Mouse (Mus musculus): ENCODE results near the gene Tmem43.

- no peak for TF ChIP-seq CTCF (conservative IDR thresholded peaks at IDR 0.05; ENCODE audit: low read length)
- TF ChIP-seq NANOG (IDR thresholded peaks at IDR 0.05; ENCODE audit: borderline replicate concordance, low read length), result no peak
- TF ChIP-seq POU5F1 (IDR thresholded peaks at IDR 0.05; ENCODE audit: borderline replicate concordance, low read length), result no peak
These were observed 16.4 kb downstream of the Tmem43 start for GRCm38 (mm10) chr6:91489872-91490271.
